Mouse (Mus musculus) kidney, embryonic 14.5 days (tissue): ENCODE measurements around the gene Exoc7. TPM values are rescaled to one million over a fixed set of nuclear protein-coding genes. Genes with fewer than 3 reads are reported as not detected.

ENCODE experiments used
- ATAC-seq: fragments of 200-750 bp; cut with Nextera tagmentation; 2 replicates; pipeline ENCODE4 v1.8.0; 2017; ENCODE audit warnings: moderate number of reproducible peaks, mild to moderate bottlenecking, moderate TSS enrichment, moderate library complexity; ENCODE audit not compliant: low FRiP score, low TSS enrichment
- H3K27ac ChIP-seq: fragments of 300-500 bp; sonication (generic); 2 replicates; pipeline ENCODE4 v1.5.1; 2014; ENCODE audit warnings: low read depth, mild to moderate bottlenecking, low read length, moderate library complexity, mixed read lengths
- H3K27me3 ChIP-seq: fragments of 300-500 bp; sonication (generic); 2 replicates; pipeline ENCODE4 v1.6.1; 2014; ENCODE audit warnings: mild to moderate bottlenecking, low read length; ENCODE audit not compliant: control insufficient read depth, insufficient read depth
- H3K36me3 ChIP-seq: fragments of 300-500 bp; sonication (generic); 2 replicates; pipeline ENCODE4 v1.6.1; 2014; ENCODE audit warnings: low read length, mixed read lengths; ENCODE audit not compliant: control insufficient read depth, insufficient read depth
- H3K4me1 ChIP-seq: fragments of 300-500 bp; sonication (generic); 2 replicates; pipeline ENCODE4 v1.6.1; 2014; ENCODE audit warnings: low read length, mixed read lengths; ENCODE audit not compliant: control insufficient read depth, insufficient read depth
- H3K4me2 ChIP-seq: fragments of 300-500 bp; sonication (generic); replicated peaks from 2 replicates; pipeline ENCODE4 v1.6.1; 2014; ENCODE audit warnings: low read depth, mild to moderate bottlenecking, low read length
- H3K4me3 ChIP-seq: fragments of 300-500 bp; sonication (generic); 2 replicates; pipeline ENCODE4 v1.5.1; 2014; ENCODE audit warnings: mild to moderate bottlenecking, low read length
- H3K9ac ChIP-seq: fragments of 300-500 bp; sonication (generic); 2 replicates; pipeline ENCODE4 v1.6.1; 2014; ENCODE audit warnings: low read depth, mild to moderate bottlenecking, low read length, moderate library complexity
- H3K9me3 ChIP-seq: fragments of 300-500 bp; sonication (generic); 2 replicates; pipeline ENCODE4 v1.6.1; 2016; ENCODE audit warnings: low read length; ENCODE audit not compliant: control insufficient read depth
- WGBS: fragments of 180-500 bp; shearing (Covaris S2); extraction: QIAGEN DNeasy Blood & Tissue Kit; methylation state at CpG from one replicate; pipeline ENCODE4 v1.1.7; 2014; 5-methylcytosine and 5-hydroxymethylcytosine counted together
- polyA plus RNA-seq: library from polyadenylated mRNA; unstranded; fragments of >200 nt; fragmentation: Nextera tagmentation; extraction: Ambion mirVana; gene quantifications from 2 replicates; pipeline ENCODE4 v1.2.1, GENCODE M21; 2014

Exoc7 gene
- polyA plus RNA-seq, 1 experiment from 2014 or later, result 66.3 TPM

DNA sequence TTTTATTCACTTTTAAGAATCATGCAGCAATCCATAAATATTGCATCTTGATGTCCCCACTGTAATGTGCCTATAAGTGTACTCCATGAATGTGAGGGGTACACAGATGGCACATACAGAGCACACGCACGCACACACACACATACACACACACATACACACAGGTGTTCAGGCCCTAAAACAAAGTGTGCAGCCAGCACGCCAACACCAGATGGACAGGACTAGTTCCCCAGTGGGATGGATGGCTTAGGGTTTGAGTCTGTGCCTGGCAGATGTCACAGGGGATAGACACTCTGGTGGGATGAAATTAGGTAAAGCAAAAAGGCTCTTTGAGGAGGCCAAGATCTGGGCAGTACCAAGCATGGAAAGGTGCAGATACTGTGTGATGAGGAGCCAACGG, 29.4 kb upstream of the Exoc7 start:
- no peak for ATAC-seq
- Histone ChIP-seq H3K27me3 (peaks cover 16% of the 10 kb centered on the region), H3K27ac (no peak overlapping the region), H3K9me3 (no peaks in the 10 kb centered on the region), H3K4me2 (peak overlapping the region; percentile 95; the same call in 1 of the 2 replicates), H3K9ac (no peak overlapping the region), H3K4me3 (no peak overlapping the region), H3K4me1 (peaks cover 38% of the 10 kb centered on the region), H3K36me3 (no peaks in the 10 kb centered on the region)
- 83% methylated on average over 4 of the region's 4 CpGs for WGBS

DNA sequence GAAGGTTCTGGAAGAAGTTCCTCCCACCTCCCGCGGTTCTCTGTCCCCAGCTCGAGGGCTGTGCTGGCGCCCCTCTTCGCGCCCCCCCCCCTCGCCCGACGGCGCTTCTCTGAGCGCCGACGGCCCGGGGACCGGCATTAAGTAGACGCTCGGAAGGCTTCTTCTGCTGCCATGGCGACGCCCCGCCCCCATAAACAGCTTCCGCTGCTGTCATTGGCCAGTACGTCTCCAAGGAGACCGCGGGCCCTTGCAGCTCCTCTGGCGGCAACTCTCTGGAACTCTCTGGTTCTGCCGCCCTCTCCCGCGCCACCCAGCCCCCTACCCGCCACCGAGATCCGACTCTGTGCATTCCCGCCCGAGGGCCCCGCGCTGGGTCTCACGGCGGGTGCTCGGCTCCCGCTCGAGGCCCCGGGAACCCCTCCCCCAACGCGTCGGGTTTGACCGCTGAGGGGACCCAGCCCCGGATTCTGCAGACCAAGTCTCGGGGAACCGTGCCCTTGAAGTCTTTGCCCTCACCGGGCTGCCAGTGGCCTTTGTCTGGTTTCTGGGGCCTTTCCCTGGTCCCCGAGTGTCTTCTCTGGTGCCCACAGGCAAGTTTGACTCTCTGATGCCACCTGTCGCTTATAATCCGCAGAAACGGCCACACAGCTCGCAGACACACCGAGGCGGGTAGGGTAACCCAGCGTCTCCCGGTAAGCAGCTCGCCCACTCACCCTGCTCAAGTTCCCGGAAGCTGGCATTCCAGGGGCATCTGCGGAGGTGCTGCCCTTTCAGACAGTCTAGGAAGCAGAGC, 28.4 kb upstream of the Exoc7 start, which contains the start of gene Foxj1:
Gene Foxj1 (minus strand): TSS at position 156 of the 793 bp plus-strand sequence.
- H3K36me3 ChIP-seq, result no peaks in the 10 kb centered on the region
- H3K4me2 ChIP-seq, result peak within 1 kb of the TSS; percentile 95
- ATAC-seq, result peak; percentile 81
- H3K9me3 ChIP-seq, result no peaks in the 10 kb centered on the region
- H3K4me3 ChIP-seq, result peak within 1 kb of the TSS; percentile 54
- peak within 1 kb of the TSS; percentile 68 for H3K9ac ChIP-seq
- H3K27me3 ChIP-seq, result peaks cover 16% of the 10 kb centered on the region
- H3K4me1 ChIP-seq, result peaks cover 42% of the 10 kb centered on the region
- under 1% methylated on average over 60 of the region's 61 CpGs for WGBS
- H3K27ac ChIP-seq, result peak within 1 kb of the TSS; percentile 57; the same call in 1 of the 2 replicates

DNA sequence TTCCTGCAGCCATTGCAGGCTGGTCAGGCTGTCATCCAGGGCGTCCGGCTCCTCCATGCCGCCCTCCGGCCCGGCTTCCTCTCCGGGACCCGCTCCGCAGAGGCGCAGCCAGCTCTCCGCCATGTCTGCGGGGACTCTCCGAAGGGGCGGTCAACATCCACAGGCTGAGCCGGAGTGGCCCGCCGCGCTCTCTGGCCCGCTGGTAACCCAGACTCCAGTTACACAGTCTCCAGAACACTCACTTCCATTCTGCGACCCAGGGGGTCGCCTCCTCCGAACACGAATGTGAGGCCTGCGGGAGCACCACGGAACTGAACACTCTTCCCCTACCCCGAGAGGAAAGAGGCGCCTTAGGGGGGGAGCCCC, 27.4 kb upstream of the Exoc7 start:
- Histone ChIP-seq H3K27ac (no peak overlapping the region), H3K9me3 (no peaks in the 10 kb centered on the region), H3K4me1 (peaks cover 49% of the 10 kb centered on the region), H3K27me3 (peaks cover 16% of the 10 kb centered on the region), H3K4me3 (peak overlapping the region; percentile 54), H3K4me2 (peak overlapping the region; percentile 95), H3K36me3 (no peaks in the 10 kb centered on the region), H3K9ac (peak overlapping the region; percentile 32; the same call in 1 of the 2 replicates)
- WGBS, result 5% methylated on average over 26 of the region's 26 CpGs
- ATAC-seq, result no peak

DNA sequence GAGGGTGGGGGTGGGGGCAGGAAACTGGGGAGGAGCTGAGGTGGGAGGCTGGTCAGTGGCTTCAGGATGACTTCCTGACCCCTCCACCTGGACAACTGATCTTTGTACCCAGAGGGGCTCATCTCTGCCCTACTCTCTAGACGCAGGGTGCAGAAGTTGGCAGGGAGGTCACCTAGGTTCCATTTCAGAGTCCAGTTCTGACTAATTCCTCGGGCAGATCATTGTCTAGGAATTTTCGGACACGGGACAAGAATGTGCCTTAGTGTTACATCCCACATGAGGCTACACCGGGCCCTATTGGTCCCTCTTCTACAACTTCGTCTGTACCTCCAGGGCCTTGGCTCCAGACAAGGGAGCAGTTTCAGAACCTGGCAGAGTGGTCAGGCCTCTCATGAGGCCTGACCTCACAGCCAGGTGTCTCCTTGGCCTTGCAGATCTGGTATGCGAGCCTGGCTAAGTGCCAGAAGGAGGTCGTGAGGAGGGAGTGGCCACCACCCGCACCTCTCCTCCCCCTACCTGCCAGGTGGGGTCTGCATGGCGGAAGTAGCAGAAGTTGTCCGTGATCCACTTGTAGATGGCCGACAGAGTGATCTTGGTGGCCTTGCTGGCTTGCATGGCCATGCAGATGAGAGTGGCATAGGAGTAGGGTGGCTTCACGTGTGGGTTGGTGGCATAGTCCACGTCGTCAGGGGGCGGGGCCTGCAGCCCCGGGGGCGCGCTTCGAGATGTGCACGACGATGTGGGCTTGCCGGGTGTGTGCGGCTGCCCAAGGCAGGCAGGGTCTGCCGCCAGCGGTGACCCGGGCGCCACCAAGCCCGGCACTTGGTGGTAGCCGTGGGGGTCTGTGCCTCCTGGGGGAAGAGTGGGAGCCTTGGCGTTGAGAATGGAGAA, 26.7 kb upstream of the Exoc7 start:
- H3K4me3 ChIP-seq, result peak overlapping the region; percentile 54
- H3K9ac ChIP-seq, result peak overlapping the region; percentile 32; the same call in 1 of the 2 replicates
- H3K4me2 ChIP-seq, result peak overlapping the region; percentile 95
- WGBS, result 23% methylated on average over 31 of the region's 31 CpGs
- no peaks in the 10 kb centered on the region for H3K36me3 ChIP-seq
- peaks cover 16% of the 10 kb centered on the region for H3K27me3 ChIP-seq
- no peaks in the 10 kb centered on the region for H3K9me3 ChIP-seq
- peak overlapping the region; percentile 25; the same call in 1 of the 2 replicates for H3K27ac ChIP-seq
- peaks cover 50% of the 10 kb centered on the region for H3K4me1 ChIP-seq
- ATAC-seq, result no peak

DNA sequence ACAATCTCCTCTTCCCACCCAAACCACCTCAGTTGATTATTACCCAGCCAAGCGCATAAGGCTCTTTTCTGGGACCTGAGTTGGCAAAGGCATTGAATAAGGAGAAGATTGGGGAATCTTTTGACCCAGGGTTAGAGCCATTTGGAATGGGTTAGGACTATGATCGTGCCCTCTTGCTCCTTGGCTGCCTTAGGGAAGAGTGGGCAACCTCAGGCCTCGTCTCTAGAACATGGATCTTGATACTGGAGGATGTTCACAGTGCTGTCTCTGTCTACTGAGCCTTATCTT, 25.9 kb upstream of the Exoc7 start:
- H3K27ac ChIP-seq, result peak overlapping the region; percentile 25; the same call in 1 of the 2 replicates
- H3K36me3 ChIP-seq, result no peaks in the 10 kb centered on the region
- WGBS, result 80% methylated on average over 3 of the region's 3 CpGs
- no peak for ATAC-seq
- peaks cover 52% of the 10 kb centered on the region for H3K4me1 ChIP-seq
- no peak overlapping the region for H3K9ac ChIP-seq
- no peaks in the 10 kb centered on the region for H3K9me3 ChIP-seq
- no peak overlapping the region for H3K4me2 ChIP-seq
- H3K27me3 ChIP-seq, result peaks cover 16% of the 10 kb centered on the region
- H3K4me3 ChIP-seq, result no peak overlapping the region

DNA sequence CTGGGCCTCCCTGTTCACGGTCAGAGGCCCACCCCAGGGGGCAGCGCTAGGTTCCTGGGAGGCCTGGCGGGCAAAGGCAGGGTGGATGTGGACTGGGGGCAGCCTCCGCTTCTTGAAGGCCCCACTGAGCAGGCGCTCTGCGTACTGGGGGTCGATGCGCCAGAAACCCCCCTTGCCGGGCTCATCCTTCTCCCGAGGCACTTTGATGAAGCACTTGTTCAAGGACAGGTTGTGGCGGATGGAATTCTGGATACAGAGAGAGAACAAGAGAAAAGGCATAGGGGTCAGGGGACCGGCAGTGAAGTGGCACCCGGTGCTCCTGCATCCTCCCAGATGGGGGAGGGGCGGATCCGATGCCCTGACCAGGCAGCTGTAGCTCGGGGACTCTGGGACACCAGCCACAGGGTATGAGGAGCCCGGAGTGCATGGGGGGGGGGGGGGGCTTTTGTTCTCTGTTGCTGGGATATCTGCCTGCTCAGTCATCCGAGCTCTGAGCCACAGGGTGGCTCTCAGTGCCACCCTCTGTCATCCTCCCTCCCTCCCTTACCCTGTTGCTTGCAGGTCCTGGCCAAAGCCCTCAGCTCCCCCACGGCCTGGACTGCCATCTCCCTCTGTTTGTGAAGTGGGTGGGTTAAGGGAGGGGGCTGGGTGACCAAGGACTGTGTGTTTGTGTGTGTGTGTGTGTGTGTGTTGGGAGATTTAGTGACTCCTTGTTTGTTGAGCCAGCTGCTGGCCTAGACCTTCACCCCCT, 25.4 kb upstream of the Exoc7 start:
- no peaks in the 10 kb centered on the region for H3K36me3 ChIP-seq
- H3K27ac ChIP-seq, result peak overlapping the region; percentile 25
- no peak overlapping the region for H3K4me2 ChIP-seq
- 32% methylated on average over 19 of the region's 19 CpGs for WGBS
- peak; percentile 14; the same call in 1 of the 2 replicates for ATAC-seq
- H3K4me3 ChIP-seq, result no peak overlapping the region
- H3K27me3 ChIP-seq, result peaks cover 16% of the 10 kb centered on the region
- H3K9ac ChIP-seq, result peak overlapping the region; percentile 5; the same call in 1 of the 2 replicates
- H3K9me3 ChIP-seq, result no peaks in the 10 kb centered on the region
- H3K4me1 ChIP-seq, result peaks cover 52% of the 10 kb centered on the region

DNA sequence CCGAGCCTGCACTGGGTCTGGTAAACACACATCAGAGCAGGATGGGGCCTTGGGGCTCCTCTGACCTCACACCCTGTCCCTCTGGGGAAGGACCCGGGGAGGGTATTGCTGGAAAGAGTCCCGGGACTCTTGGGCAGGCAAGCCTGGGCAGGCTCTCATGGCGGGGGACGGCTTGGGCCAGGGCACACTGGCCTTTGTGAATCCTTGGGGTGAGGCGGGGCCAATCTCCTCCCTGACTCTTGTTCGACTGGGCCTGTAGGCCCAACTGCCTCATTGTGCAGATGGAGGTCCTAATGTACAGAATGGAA, 23.1 kb upstream of the Exoc7 start:
- H3K9me3 ChIP-seq, result no peaks in the 10 kb centered on the region
- H3K4me2 ChIP-seq, result no peak overlapping the region
- H3K4me3 ChIP-seq, result no peak overlapping the region
- H3K36me3 ChIP-seq, result no peaks in the 10 kb centered on the region
- H3K27ac ChIP-seq, result no peak overlapping the region
- peaks cover 52% of the 10 kb centered on the region for H3K4me1 ChIP-seq
- 70% methylated on average over 6 of the region's 7 CpGs for WGBS
- no peak overlapping the region for H3K9ac ChIP-seq
- no peak for ATAC-seq
- H3K27me3 ChIP-seq, result peaks cover 16% of the 10 kb centered on the region

DNA sequence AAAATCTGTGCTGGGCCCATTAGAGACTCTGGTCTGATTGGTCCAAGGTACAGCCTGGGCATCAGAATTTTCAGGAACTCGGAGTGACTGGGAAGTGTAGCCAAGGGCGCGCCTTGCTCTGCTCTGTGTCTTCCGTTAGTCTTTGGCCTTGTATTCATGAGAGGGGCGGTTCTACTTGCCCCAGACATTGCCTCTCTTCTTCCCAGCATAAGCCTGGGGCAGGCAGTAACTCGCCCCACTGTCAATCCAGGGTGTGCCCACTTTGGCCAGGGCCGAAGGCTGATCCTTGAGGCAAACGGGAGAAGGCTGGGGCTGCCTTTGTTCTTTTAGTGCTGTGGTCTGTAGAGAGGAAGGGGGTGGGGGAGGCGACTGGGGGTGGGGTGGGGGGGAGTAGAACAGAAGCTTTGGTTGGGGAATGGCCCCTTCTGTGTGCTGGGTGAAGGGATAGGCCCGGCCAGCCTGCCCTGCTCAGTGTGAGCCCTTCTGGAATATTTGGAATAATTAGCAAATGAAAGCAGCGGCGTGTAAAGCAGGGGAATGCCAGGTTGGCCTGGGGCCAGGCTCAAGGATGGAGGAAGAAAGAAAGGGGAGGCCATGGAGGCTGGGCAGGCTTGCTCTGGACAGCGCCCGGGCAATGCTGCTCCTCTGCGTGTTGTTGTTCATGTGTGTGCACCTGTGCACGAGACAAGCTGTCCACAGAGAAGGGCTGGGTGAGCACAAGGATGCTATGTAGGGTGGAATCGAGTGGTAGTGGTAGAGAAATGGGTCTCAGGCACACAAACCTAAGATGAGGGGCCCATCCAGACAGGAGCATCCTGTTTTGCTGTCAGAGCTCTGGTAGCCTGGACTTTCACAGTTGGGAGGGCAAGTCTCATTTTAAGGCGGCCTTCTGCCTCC, 22.5 kb upstream of the Exoc7 start:
- no peak for ATAC-seq
- Histone ChIP-seq H3K4me1 (peaks cover 46% of the 10 kb centered on the region), H3K9me3 (no peaks in the 10 kb centered on the region), H3K4me2 (no peak overlapping the region), H3K27me3 (peaks cover 10% of the 10 kb centered on the region), H3K9ac (no peak overlapping the region), H3K4me3 (no peak overlapping the region), H3K27ac (no peak overlapping the region), H3K36me3 (no peaks in the 10 kb centered on the region)
- WGBS, result 49% methylated on average over 17 of the region's 18 CpGs
